Mouse (Mus musculus) megakaryocyte, embryonic 14.5 days (primary cell): ENCODE measurements around the gene Tnni2.

Source experiments
- FLI1 ChIP-seq: IDR thresholded peaks from 2 replicates; pipeline ENCODE4 v1.6.1; 2012; ENCODE audit warnings: low read length, inconsistent platforms, mixed read lengths
- GATA1 ChIP-seq: IDR thresholded peaks from 3 replicates; pipeline ENCODE4 v1.6.1; 2012; ENCODE audit warnings: mixed read lengths, low read length, inconsistent platforms, borderline replicate concordance

- TF ChIP-seq GATA1: no peak
- no peak for TF ChIP-seq FLI1
Measured at GRCm38 (mm10) chr7:142481568-142482255, 40.1 kb downstream of the Tnni2 start.
